Mouse (Mus musculus) monocyte, adult 5-6 weeks (primary cell): ENCODE measurements around the gene Ppat. TPM values are rescaled to one million over a fixed set of nuclear protein-coding genes. Genes with fewer than 3 reads are reported as not detected.
A peak's percentile ranks its signal among the peaks of the same experiment; 100 is the strongest.

Experiments used
- ATAC-seq: fragments of 153-309, 156-312 bp; replicated peaks from 2 replicates; pipeline ENCODE4 v1.8.0; 2017; ENCODE audit warnings: mild to moderate bottlenecking; ENCODE audit not compliant: low TSS enrichment, insufficient number of reproducible peaks, severe bottlenecking, poor library complexity, low FRiP score
- total RNA-seq: library from RNA; stranded (forward); fragments of 200-1000, 200-491, 200-594 nt; gene quantifications from 3 replicates; pipeline ENCODE4 v1.2.3, GENCODE M21; 2017

The Ppat gene
- total RNA-seq, 1 experiment from 2014 or later: 29.8 TPM

DNA sequence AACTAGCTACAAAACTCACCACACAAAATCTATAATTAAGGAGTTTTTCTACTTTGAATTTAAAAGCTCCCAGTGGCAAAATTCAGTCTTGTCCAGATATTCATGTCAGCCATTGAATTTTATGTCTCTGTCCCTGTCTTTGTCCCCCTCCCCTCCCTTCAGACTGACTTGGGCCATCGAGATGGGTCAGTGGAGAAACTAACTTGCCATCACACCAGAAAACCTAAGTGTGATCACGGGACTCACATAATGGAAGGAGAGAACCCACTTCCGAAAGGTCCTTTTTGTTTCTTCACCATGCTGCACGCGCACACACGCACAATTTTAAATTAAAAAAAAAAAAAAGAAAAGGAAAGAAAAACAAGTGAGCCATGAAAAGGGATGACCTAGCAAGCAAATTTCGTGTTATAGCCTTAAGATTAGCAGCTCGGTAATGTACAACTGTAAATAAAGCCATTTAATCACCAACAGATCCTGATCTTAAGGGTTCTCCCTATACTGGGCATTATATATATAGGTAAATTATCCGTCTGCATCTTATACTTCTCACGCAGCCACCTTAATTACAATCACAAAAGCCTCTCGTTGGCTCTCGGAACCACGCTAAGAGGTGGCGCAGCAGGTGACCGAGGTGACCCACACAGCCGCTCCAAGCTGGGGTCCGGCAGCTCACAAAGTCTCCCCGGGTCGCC, 46.5 kb downstream of the Ppat start:
- ATAC-seq: no peak

DNA sequence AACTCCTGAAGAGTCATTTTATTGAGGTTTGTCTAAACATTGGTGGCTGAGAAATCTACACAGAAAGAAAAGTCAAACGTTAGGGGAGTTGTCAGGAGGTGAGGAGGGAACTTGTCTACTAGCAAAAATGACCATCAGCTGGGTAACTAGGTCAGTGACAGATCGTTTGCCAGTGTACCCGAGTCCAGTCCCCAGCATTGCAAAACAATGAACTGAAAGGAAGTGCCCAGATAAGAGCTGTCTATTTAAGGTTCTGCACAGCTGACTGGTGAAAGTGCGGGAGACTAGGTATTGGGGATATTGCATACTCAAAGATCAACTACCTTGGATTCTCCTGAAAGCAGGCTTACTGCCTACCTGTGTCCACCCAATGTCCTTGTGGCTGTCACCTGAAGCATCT, 49.2 kb downstream of the Ppat start:
- ATAC-seq: no peak

DNA sequence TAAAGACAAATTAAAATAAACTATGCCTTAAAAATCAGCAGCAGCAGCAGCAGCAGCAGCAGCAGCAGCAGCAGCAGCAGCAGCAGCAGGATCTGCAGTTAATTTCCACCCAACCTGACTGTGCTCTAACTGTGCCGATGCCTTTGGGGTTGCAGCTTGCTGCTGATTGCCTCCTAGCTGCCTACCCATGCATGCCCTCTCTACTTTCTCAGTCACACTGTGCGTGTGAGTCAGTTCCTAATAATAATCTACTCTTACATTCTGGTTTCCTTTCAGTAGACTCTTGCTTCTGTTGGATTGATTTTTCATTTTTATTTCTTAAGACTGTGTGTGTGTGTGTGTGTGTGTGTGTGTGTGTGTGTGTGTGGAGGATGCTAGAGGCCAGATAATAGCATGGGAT, 58.3 kb downstream of the Ppat start:
- no peak for ATAC-seq

DNA sequence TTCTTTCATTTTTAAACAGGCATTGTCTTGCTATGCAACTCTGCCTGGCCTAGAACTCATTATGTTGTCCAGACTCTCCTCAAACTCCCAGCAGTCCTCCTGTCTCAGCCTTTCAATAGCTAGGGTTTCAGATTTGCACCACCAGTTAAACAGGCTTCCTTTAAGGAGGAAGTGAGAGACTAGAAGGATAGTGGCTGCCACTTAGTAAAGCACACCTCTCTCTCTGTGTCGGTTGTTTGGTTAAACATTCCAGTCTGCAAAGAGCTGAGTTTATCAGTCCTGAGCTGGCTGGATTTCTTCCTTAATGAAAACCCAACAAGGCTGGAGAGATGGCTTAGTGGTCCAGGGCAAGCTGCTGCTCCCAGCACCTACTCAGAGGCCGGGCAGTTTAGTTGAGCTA, 58.8 kb downstream of the Ppat start:
- no peak for ATAC-seq

DNA sequence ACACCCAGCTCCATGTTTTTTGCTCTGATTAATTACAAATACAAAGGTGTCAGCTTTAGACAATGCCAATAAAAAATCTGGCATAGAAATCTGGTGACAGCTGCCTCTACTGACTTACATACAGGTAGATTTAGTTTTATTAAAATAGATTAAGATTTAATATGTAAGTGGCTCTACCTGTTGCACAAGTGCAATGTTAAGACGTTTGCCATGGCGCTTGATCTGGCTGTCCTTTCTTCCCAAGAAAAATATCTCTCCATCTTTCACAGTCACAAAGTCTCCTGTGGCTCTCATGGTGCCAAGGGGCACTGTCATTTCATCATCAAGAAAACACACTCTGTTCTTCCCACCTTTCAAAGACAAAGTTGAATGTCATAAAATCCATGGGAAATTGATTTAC, 64.4 kb downstream of the Ppat start:
- ATAC-seq: no peak

DNA sequence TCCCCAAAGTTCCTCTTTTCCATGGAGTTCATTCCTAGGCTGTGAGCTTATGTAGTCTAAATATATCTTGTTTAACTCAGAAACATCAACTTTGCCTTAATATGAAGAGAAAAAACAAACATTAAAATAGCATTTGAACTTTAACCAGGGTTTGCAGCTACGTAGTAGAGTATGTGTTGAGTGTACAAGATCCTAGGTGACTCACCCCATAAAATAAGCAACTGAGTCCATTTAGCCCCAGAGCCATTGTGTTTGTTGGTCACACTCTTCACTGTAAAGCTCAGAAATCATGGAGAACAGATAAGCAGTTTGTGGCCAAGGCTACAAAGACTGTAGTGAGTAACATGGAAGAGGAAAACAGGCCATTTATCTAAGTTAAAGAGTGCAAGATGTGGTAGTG, 67.3 kb downstream of the Ppat start:
- no peak for ATAC-seq

DNA sequence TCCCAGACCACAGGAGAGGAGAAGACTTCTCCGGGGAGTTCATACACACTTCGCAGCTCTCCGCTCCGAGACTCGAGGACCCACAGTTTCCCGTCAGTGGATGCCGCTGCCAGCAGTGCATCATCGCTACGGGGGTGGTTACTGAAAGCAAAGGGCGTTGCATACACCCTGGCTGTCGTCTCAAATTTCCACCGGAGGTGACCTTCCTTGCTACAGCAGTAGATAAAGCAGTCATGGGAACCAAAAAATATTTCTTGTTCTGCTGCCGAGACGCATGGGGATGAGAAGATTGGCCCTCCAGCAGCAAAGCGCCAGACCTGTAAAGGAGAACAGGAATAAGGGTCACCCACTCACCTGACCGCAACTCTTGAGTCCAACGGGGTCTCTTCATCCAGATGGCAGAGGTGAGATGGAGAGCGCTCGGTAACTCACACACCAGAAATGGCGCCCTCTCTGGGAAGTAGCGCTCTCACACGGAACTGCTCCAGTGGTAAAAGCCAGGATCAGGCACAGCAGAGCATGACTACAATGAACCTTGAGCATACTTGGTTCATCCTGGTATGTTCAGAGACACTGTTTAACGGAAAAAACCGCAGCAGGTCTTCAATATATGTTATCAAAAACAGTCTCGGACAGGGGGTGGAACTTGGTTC, 75.1 kb downstream of the Ppat start:
- ATAC-seq: no peak

DNA sequence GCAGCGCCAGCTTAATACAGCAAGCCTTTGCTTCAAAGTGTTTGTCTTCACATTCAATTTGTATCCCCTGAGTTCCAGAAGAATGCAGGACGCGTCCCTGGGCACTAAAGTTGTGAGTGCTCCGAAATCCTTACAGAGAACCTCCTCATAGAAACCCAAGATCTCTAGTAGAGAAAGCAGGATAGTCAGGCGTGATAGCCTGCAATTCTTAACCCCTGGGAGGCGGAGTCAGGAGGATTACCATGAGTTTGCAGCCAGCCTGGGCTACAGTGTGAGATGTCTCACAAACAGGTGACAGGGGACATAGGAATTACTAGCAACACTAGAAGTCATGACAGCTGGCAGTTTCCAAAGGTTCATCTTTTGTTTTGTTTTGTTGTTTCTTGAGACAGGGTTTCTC, 81.8 kb downstream of the Ppat start:
- no peak for ATAC-seq

DNA sequence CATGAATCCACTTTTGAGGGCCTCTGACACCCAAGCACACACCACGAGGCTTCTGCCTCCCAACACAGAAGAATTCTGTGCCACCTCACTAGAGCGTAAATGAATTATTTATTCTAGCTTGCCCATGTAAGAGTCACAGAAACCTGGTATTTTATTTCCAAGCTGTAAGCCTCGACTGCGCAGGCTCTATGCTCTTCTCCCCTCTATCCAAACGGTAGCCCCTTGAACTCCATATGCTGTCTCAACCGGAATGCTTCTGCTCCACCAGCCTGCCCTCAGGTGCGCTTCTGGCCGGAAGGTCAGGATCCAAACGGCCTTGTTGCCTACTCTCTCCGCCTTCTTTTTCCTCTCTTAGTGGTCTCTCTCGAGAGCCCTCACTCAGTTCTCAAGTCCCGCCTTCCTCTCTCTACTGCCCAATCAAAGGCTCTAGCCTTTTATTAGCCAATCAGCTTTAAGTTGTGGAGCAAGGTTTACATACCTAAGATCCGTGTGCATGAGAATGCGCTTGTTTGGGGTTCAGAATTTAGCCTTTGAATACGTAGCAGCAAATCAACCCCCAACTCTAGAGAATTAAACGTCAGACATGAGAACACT, 82.6 kb downstream of the Ppat start:
- ATAC-seq: 0 out of 2 replicates have a peak, but pooled peaks have one; percentile 17

DNA sequence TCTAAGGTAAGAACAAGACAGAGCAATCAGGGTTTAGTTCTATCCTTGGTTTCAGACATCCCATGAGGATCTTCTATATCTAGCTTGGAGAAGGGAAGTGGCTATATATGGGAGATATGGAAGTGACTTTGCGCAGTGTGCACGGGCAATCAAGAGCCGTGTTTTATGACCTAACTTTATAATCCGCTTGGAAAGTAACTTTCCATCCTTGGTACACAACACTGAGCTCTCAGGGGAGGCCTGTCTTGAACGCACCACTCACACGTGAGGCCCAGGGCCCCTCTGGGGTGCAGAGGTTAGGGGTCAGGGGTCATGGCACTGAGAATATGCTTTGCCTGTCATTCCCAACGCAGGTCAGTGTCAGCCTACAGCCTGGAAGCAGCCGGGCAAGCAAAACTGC, 84.6 kb downstream of the Ppat start:
- ATAC-seq: no peak

Other genes with a start within 250 kb of the Ppat start
- gene Aasdh, start 46.1 kb downstream of the Ppat start, total RNA-seq: 24.6 to 38.8 TPM (median 37.2 TPM) in 3 replicates
- gene Paics, start 271 bp downstream of the Ppat start, total RNA-seq: 99.4 to 104 TPM (median 104 TPM) in 3 replicates
- 88.8 to 168 TPM (median 138 TPM) in 3 replicates for gene Srp72, start 23.1 kb upstream of the Ppat start, total RNA-seq
- gene Arl9, start 52.5 kb upstream of the Ppat start, total RNA-seq: not detected in 3 replicates
- 1.1 TPM in 1 of 3 replicates, not detected in the others for gene Thegl, start 64.4 kb upstream of the Ppat start, total RNA-seq
- gene Hopx, start 163.5 kb upstream of the Ppat start, total RNA-seq: 29.6 to 53.4 TPM (median 30.5 TPM) in 3 replicates